Mouse (Mus musculus) telencephalon, adult 2 months (tissue): Measurements from ENCODE around the gene Mta2.
"Not testable (repeated sequence)": the region's sequence is repeated elsewhere in the genome, so short reads cannot be mapped to it uniquely, and the experiment has no call there.

Source experiments
- DNase-seq: peaks from one replicate; pipeline ENCODE4 v3.0.0-alpha.2; 2011; ENCODE audit warnings: low read depth, low spot score

The Mta2 gene

DNA sequence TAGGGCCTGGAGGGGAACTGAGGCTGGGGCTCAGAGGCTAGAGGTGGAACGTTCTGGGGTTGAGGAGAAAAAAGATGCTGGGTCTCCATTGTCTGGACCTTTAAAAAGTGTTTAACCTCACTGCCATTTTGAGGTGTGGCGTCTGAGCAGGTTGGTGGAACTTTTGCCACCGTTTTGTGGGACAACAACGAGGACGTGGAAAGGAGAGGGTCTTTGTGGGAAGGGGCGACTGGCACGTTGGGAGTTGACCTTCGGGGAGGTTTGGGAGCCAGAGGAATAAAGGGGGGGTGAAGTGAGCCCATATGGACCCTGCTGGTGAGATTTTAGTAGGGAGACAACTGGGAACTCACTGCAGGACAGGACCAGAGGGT lies 25.7 kb downstream of the Mta2 start:
- DNase-seq = no peak

DNA sequence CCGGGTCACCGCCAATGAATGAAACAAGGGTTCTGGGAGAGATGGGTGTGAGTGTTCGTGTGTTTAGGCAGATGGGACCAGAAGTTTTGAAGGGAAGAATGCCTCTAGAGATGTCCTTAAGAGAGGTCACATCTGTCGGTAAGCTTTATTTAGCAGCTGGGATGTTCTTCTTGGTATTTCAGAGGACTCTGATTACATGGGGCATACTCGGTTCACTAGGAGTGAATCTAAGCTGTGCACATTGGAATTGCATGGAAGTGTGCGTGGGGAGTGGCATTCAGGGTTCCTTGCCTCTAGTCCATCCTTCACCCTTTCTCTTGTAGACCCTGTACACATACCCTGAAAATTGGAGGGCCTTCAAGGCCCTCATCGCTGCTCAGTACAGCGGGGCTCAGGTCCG lies 26.2 kb downstream of the Mta2 start:
- DNase-seq = no peak

DNA sequence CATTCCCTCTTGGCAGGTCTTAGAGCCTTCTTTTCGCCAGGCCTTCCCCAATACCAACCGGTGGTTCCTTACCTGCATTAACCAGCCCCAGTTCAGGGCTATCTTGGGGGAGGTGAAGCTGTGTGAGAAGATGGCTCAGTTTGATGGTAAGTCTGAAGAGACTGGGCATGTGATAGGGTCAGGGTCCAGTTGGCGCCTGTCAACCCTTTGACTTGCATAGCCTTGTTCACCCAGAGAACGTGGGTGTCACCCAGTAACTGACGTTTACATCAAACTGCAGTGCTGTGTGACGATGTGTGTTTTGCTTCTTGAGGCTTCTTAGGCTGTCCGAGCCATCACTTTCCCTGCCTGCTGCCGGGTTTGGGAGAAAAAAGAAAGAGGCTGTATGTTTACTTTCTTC lies 30.8 kb downstream of the Mta2 start:
- DNase-seq = not testable (repeated sequence)

DNA sequence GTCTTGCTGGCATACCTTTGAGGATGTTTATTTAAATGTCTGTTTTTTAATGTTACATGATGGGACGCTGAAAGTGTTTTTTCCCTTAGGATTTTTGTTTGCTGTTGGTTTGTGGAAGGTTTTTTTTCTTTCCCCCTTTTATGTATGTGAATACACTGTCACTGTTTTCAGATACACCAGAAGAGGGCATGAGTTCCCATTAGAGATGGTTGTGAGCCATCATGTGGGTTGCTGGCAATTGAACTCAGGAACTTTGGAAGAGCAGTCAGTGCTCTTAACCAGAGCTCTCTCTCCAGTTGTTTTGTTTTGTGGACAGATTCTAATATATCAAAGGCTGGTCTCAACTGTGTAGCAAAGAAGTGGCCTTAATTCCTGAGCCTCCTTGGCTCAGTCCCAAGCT lies 33.0 kb downstream of the Mta2 start:
- no peak for DNase-seq

DNA sequence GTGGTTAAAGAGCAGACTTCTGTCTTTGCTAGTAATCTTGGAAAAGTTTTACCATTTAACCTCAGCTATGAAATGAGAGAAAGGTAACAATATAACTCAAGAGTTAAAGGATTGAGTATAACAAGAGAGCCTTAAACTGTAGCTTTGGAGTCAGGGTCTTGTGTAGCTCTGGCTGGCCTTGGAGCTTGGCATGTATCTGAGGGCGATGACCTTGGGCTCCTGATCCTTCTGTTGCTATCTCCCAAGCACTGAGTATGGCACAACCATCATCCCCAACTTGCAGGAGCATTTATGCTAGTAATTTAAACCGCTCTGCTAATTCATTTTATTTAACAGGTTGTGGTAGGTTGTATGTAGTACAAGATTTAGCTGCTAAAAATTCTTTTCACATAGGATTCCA lies 33.8 kb downstream of the Mta2 start:
- no peak for DNase-seq

DNA sequence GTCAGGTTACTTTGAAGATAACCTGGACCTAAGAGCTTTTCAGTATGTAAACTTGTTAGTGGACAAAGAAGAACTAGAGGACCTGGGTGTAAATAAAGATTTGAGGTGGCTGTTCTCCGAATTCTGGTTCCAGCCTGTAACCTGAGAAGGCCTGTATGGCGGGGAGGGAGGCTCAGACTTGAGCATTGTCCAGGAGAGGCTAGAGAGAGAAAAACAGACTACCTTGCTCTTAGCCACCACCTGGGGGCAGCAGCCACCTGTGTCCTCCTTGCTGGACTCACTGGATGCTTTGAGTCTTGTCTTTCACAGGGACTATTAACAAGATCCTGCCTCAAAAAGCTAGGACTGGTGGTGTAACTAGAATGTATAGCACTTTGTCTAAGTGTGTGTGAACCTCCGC lies 34.9 kb downstream of the Mta2 start:
- DNase-seq = no peak

DNA sequence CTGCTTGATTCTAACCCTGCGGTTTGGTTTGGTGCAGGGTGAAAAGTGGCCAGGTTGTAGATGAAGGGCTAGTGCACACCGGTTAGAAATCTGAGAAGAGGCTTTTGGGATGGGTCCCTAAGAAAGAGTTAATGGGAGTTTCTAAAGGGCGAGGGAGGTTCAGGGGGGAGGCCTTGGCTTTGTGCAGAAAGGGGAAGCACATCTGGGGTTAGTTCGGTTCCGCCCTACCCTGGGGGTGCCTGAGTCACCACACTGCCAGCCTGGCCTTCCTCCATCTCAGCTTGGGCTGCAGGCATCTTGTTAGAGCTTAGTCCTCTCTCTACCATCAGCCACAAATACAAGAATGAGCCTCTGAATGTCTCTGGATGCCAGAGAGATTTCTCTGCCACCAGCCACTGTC lies 39.1 kb downstream of the Mta2 start:
- DNase-seq = no peak

DNA sequence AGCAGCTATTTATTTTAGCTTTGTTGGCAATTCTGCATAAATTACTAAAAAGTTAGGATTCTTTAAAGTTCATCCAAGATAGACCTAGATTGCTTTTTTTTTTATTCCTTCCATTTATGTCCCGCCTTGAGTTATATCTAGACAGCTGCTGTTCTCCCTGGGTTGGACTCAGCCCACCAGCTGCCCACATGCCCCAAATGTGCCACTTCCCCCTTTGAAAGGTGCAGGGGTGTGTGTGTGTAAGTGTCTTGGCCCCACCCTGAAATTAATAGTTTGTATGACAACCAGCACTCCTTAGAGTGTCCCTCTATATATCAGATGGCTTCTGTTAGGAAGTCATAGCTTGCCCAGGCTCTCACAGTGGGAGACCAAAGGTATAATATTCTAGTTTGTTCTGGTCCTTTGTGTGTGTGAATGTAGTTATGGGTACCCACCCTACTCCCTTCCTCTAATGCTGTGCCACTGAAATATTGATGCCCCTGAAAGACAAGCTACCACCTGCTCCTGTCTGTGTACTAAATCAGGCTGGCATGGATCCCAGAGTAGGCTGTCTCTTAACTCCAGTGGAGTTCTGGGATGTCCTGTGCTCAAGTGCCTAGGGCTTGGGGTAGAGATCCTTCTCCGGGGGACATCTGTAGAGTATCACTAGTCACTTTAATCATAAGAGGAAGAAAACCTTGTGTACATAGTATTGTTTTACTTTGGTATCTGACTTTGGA lies 39.9 kb downstream of the Mta2 start:
- no peak for DNase-seq

DNA sequence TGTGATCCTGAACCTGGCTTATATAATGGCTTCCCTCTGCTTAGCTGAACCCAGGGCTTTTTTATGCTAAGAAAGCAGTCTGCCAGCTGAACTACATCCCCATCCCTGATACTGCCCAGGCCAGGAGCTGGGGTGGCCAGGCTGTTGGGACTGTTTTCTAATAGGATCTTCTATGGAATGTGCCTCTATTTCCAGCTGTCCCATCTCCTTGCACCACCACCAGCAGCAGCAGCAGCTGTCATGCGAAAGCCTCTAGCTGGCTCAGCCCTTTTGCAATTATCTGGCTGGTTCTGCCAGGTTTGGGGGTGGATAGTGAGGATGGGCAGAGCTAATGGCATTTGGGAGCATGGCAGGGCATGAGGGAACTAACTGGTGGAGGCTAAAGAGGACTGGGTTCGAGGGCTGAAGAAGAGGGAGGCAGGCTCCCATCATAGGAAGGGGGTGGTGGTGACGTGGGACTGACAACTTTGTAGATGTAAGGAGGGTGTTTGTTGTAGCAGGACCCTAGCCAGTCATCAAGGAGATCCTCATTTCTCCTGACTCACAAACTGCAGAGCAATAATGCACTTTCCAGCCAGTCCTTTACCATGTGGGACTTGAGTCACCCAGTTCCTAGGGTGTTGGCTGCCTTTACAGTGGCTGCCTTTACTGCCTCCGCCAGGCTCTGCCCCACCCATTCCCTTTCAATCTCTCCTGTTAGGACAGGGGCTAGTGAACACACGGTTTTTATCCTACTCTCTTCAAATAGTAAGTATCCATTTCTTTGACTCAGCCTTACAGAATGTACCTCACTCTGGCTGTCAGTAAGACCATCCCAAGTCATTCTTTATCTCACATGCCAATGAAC lies 40.9 kb downstream of the Mta2 start:
- DNase-seq = no peak

DNA sequence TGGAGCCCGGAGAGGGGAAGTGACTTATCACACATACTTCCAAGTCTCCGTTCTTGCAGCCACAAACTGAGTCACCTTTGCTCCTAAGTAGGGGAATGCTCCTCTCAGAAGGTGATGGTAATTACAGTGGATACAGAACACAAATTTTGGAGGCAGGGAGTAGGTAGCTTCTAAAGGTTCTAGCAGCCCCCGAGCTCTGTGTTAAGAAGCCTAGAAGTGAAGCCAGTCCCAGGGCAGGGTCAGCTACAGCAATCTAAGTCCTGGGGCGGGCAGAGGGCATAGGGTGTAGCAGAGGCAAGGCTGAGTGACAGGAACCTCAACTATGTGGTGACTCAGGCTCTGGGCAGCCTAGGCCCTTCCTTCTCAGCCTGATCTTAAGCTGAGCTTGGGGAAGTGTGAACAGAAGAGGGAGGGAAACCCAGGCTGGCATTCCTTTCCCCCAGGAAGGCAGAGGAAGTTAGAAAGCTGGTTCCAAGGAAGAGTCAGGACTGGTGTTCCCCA lies 41.5 kb downstream of the Mta2 start:
- DNase-seq = no peak

DNA sequence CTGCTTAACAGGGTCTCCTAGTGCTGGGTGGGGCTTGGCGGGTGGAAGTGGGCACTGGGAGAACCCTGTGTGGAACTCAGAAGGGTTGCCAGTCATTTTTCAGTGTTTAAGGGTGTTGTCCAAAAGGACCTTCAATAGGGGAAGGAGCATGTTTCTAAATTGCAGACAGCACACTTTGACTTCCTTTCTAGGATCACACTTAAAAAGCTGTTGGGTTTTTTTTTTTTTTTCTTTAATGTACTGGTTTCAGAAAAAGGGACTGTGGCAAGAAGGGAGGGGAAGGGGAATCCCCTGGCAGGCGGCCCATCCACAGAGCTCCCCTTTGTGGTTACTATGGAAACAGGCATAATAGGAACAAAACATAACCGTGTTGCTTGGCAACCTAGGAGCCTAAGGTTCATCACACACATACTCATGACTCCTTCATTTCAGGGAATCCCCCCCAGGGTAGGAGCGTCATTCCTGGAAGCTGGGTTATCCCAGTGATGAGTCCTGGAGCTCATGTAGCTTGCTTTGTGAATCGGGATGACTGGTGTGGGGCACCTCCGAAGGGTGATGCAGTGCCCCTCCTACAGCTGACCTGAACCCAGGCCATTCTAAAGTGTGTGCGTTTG lies 42.7 kb downstream of the Mta2 start:
- DNase-seq = no peak

DNA sequence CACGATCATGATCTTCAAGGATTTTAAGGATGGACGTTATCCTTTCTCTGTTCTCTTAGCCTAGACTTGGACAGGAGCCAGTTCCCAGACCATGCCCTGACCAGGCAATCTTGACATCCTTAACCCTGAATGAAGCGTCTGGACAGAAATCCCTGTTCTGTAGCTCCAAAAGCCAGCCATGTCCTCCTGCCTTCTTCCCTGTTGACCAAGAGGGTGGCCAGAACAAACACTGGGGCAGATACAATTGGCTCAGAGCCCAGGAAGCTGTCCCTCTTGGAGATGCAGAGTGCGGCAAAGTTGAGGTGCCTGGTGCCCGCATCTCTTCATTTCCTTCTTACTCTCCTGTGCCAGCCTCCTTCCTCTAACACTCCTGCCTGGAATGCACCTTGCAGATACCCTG lies 44.2 kb downstream of the Mta2 start:
- no peak for DNase-seq

DNA sequence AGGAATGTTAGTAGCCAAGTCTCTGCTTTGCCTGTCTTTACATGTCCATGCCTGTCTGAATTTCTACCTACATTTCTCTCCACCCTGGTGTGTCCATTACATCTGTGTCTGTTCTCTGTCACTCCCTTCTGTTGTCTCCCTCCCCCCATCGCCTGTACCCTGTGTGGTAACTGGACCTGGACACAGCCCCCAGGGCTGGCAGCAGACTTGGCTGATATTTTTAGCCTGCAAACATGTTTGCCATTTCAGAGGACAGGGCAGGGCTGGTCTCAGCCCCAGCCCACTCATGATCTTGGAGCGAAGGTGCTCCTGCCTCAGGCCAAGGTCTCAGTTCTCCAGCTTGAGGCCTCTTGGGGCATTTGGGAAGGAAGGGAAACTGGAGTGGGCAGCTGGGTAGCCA lies 46.1 kb downstream of the Mta2 start:
- DNase-seq = no peak

DNA sequence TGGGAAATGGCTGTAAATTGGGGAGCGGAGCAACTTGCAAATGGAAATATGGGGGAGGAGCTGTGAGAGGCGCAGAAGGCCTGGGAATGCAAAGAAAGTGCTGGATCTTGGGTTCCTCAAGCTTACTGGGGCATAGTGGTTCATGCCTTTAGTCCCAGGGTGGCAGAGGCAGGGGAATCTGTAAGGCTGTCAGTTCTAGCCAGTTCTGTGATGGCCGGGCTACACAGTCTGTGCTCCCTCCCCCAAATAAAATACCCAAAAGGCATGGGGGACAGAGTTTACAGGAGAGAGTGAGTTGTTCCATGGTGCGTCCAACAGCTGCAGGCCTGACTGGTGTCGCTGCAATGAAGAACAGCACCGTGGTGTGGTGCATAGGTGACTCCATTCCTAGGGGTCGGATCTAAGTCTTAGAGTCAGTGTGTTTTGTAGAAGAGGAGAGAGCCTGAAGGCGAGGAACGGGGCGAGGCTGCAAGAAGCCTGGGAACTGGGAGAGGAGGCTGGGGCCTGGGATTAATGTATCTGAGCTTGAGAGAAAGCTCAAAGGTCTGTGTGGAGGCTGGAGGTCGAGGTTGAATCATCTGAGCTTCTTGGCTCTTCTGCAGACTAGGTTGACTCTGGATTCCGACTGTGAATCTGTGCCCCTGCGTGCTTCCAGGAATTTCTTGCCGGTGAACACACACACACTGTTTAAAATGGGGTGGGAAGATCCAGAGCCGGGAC lies 46.8 kb downstream of the Mta2 start:
- no peak for DNase-seq

DNA sequence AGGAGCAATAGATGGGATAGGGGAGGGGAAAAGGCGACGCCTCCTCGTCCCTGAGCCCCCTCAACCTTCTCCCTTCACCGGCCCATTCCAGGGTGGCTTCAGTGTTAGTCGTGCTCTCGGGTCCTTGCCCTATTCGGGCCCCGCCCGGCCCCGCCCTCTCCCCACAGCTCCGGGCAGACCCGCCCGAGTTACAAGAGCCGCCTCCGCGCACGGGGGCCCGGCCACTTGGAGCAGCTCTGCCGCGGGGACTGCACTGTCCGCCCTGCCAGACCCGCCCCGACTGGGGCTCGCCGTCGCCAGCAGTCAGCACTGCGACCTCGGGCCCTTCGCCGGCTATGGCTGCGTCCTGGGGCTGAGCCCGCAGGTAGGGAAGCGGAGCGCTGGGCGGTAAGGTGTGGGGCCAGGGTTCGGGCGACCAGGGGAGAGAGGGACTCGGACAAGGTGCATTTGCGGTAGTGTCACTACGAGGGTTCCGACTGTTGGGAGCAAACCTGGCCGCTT lies 47.4 kb downstream of the Mta2 start, which contains the start of gene Ahnak:
Gene Ahnak, plus strand, starts transcription at position 219 of the 501 bp plus-strand sequence.
- DNase-seq = no peak

DNA sequence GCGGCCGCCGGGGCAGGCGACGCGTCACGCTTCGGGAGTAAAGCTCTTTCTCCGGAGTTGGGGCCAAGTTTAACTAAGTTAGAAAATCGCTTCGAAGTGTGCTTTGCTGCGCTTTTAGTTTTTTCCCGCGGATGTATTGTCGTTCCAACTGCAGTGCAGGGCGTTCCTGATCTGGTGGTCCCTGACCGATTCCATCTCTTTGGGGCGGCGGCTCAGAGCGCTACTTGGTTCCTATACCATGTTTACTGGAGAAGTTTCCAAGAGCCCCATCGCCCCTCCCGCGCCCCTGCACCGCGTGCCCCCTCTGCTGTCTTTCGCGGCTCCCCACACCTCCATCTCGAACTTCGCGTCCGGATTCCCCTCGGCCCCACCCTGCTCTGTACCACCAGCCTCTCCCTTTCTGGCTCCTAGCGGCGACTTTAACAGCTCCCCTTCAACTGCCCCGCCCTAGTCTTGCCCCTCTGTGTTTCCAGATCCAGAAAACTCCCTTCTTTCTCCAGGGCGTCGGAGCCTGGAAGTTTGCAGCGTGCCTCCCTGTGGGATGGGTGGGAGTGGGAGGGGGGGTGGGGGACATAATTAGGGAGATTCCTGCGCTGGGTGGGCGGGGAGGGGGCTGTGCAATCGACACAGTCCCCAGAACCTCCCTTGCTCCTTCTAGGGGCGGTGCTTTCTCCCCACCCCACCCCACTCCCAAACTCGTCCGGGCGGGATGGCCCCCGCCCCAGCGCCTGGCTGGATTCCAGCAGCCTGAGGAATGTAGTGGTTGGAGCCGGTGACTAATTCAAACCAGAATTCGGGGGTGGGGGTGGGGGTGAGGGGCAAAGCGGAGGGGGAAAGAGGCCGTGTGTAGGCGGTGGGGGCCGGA lies 48.1 kb downstream of the Mta2 start:
- no peak for DNase-seq

DNA sequence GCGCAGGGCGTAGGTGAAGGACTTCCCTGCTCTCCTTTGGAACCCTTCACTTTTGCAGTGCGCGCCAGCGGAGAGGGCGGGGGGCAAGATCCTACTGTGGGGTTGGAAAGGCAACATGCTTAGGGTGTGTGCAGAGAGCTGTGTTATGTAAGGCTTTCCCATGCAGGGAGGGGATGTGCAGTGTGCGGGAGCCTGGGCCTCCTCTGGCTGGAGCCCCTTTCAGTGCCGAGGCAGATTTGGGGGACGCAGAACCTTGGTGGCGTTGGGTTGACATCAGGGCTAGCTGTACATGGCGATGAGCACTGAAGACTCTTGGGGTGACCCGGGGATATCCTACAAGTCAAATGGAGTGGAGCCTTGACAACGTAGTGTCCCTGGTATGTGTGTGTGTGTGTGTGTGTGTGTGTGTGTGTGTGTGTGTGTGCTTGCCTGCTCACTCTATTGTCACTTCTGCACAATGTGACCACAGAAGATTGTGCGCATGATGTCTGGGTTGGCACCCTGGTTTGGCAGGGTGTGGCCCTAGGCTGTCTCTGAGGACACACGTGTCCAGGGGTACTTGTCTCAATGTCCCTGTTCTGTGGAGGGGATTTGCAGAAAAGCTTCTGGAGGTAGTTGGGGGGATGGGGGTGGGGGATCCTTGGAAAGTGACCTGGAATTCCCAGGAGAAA lies 48.9 kb downstream of the Mta2 start:
- no peak for DNase-seq

DNA sequence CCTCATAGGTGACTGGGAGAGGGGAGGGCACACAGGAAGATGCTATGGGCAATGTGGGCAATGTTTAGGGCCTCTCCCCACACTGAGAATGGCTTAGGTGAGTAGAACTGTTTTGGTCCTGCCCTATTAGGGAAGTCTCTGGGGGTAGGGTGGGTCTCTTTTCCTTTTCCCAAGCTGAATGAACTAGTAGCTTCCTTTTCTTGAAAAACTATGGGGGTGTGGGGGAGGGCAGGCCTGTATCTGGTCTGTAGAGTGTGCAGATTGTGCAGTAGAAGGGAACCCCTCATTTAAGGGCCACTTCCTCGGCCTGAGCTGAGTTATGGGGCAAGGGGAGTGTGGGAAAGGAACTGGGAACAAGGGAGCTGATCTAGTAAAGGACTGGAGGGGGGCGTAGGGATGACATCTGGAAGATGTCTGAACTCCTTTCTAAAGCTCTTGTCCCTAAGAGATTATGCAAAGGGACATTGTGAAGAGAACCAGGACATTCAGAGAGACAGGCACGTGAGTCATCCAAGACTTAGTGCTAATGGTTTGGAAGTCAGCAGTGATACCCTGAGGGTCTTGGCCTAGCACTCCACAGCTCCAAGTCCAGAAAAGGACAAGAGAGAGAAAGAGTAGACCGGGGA lies 49.7 kb downstream of the Mta2 start:
- DNase-seq = no peak

DNA sequence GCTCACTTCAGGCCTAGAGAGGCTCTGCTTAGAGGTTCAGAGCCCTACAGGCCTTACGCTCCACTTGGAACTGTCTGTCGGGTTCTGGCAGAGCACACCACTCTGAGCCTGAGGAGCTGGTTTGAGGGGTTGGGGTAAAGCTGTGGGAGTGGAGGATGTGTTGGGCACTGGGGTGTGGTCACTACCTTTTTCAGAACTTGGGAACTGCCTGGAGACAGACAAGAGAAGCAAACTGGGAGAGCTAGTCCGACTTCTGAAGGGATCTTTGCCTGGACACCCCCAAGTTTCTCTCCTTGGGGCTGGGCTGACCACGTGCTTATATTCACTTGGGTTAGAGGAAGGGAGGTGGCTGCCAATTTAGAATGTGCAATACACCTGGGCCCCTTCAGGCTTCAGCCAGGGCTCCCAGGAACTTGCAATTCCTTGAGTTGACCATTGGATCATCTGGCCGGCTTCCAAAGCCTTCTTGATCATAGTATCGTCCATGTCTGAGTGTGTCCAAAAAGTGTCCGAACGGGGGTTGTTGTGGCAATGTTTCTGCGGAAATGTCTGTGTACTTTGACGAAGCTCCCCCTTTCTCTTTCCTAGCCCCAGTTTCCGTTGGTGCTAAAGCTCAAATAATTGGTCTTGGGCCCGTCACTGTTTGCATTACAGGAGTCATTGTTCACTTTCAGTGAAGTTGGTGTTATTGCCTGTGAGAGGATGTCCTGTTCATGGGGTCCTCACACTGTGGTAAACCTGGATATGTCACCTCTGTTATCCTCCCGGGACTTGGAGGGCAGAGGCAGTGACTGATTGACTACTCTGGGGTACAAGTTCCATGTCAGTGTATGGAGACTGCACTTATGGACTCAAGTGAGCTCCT lies 50.4 kb downstream of the Mta2 start:
- DNase-seq = no peak
